Mouse (Mus musculus) heart, postnatal 0 days (tissue): Measurements from ENCODE around the gene Acp6.

Experiments used
- CTCF ChIP-seq: IDR thresholded peaks from 2 replicates; pipeline ENCODE4 v1.5.1; 2016; ENCODE audit warnings: antibody characterized with exemption, control low read depth, low read depth
- EP300 ChIP-seq: IDR thresholded peaks from 2 replicates; pipeline ENCODE4 v1.6.1; 2016; ENCODE audit warnings: antibody characterized with exemption, low read depth

DNA sequence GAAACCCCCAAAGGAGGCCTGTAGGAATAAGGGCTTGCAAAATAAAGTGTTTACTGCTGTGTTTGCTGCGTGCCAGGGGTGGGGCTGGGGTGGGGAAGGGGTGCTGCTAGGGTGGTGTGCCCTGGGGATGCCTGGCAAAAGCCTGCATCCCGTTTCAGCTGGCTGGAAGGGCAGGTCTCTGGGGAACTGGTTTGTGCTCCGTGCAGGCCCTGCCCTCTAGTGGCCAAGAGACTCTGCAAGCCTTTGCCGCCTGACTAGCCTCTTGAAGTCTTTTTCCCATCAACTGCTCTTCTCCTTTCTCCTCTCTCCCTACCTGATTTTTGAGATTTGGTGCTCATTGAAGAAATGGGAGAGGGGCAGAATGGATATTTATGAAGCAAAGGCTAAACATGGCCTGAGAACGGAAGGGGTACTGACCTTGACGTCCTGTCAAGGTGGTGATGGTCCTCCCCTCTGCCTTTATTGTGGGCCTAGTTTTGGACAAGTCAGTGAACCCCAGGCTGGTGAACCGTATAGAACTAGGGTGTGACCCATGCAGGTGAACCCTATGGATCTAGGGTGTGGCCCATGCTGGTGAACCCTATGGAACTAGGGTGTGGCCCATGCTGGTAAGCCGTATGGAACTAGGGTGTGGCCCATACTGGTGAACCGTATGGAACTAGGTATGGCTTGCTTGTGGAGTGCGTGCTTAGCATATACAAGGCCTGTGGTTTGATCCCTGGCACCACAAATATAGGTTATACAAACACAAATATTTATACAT, 26.7 kb downstream of the Acp6 start:
- peak; percentile 92 for TF ChIP-seq CTCF
- TF ChIP-seq EP300, result no peak
